ENCODE assay signal across 11 mouse cellular contexts in genomic region chr10:70380041-70380651, GRCm38 (mm10).
A peak's percentile ranks its signal among the peaks of the same experiment; 100 is the strongest.
DNase-seq lines count a peak whose midpoint lies in the region; ATAC-seq lines count a peak whose summit lies in the region.
"Had no signal": no experiment of that assay in that cellular context is flagged by ENCODE, and none has a peak within 500 bp of the region (broad histone marks: within the 10 kb centered on the region; RNA-seq: fewer than 3 reads in every experiment).

No protein-coding gene starts in this region.

- no peaks in the 10 kb centered on the region for H3K9me3 ChIP-seq in embryonic facial prominence, embryonic 11.5 days (replicated peaks; ENCODE audit: control insufficient read depth, low read length)
- no peaks in the 10 kb centered on the region for H3K9me3 ChIP-seq in embryonic facial prominence, embryonic 10.5 days
- H3K9me3 ChIP-seq in forebrain, embryonic 13.5 days (replicated peaks), result no peaks in the 10 kb centered on the region
- no peaks in the 10 kb centered on the region for H3K9me3 ChIP-seq in neural tube, embryonic 13.5 days

- no peak overlapping the region for H3K4me2 ChIP-seq in embryonic facial prominence, embryonic 11.5 days (ENCODE audit: low read depth, low read length)
- H3K4me2 ChIP-seq in forebrain, embryonic 13.5 days, result no peak overlapping the region
- H3K4me2 ChIP-seq in neural tube, embryonic 13.5 days, result no peak overlapping the region

- H3K27ac ChIP-seq in embryonic facial prominence, embryonic 11.5 days (replicated peaks; ENCODE audit: low read depth, low read length), result no peak overlapping the region
- H3K27ac ChIP-seq in embryonic facial prominence, embryonic 10.5 days (replicated peaks), result no peak overlapping the region
- H3K27ac ChIP-seq in forebrain, embryonic 13.5 days, result no peak overlapping the region
- H3K27ac ChIP-seq in neural tube, embryonic 13.5 days (replicated peaks), result no peak overlapping the region

- no peaks in the 10 kb centered on the region for H3K36me3 ChIP-seq in embryonic facial prominence, embryonic 11.5 days (replicated peaks; ENCODE audit: control insufficient read depth, insufficient read depth, low read depth, low read length)
- H3K36me3 ChIP-seq in embryonic facial prominence, embryonic 10.5 days (replicated peaks), result no peaks in the 10 kb centered on the region
- H3K36me3 ChIP-seq in forebrain, embryonic 13.5 days (ENCODE audit: poor library complexity, severe bottlenecking), result no peaks in the 10 kb centered on the region
- H3K36me3 ChIP-seq in neural tube, embryonic 13.5 days, result no peaks in the 10 kb centered on the region

- H3K4me3 ChIP-seq in embryonic facial prominence, embryonic 11.5 days (ENCODE audit: low read depth, low read length), result no peak overlapping the region
- H3K4me3 ChIP-seq in embryonic facial prominence, embryonic 10.5 days, result no peak overlapping the region
- H3K4me3 ChIP-seq in forebrain, embryonic 13.5 days, result no peak overlapping the region
- H3K4me3 ChIP-seq in neural tube, embryonic 13.5 days, result no peak overlapping the region
- H3K4me3 ChIP-seq: megakaryocyte, embryonic 14.5 days had no signal

- peak; percentile 72 for ATAC-seq in embryonic facial prominence, embryonic 11.5 days (replicated peaks; ENCODE audit: insufficient number of reproducible peaks, low FRiP score, low TSS enrichment, low read depth)
- peak; percentile 85 for ATAC-seq in forebrain, embryonic 13.5 days
- peak; percentile 74 for ATAC-seq in neural tube, embryonic 13.5 days (ENCODE audit: low read depth)

- no peaks in the 10 kb centered on the region for H3K27me3 ChIP-seq in embryonic facial prominence, embryonic 11.5 days (ENCODE audit: control insufficient read depth, insufficient read depth, low read length)
- H3K27me3 ChIP-seq in embryonic facial prominence, embryonic 10.5 days (replicated peaks; ENCODE audit: low read depth, poor library complexity, severe bottlenecking), result no peaks in the 10 kb centered on the region
- no peaks in the 10 kb centered on the region for H3K27me3 ChIP-seq in forebrain, embryonic 13.5 days
- H3K27me3 ChIP-seq in neural tube, embryonic 13.5 days, result no peaks in the 10 kb centered on the region
- H3K27me3 ChIP-seq: megakaryocyte, embryonic 14.5 days had no signal

- 54% methylated on average over 7 of the region's 7 CpGs for WGBS in embryonic facial prominence, embryonic 11.5 days
- WGBS in embryonic facial prominence, embryonic 10.5 days, result 56% methylated on average over 7 of the region's 7 CpGs
- WGBS in forebrain, embryonic 13.5 days, result 19% methylated on average over 7 of the region's 7 CpGs
- WGBS in neural tube, embryonic 13.5 days, result 16% methylated on average over 7 of the region's 7 CpGs

- no peak overlapping the region for H3K9ac ChIP-seq in embryonic facial prominence, embryonic 11.5 days (replicated peaks; ENCODE audit: low read length)
- no peak overlapping the region for H3K9ac ChIP-seq in forebrain, embryonic 13.5 days
- H3K9ac ChIP-seq in neural tube, embryonic 13.5 days, result no peak overlapping the region

- no peaks in the 10 kb centered on the region for H3K4me1 ChIP-seq in embryonic facial prominence, embryonic 11.5 days (ENCODE audit: control insufficient read depth, insufficient read depth, low read length)
- H3K4me1 ChIP-seq in embryonic facial prominence, embryonic 10.5 days, result no peaks in the 10 kb centered on the region
- H3K4me1 ChIP-seq in forebrain, embryonic 13.5 days, result peaks cover 8% of the 10 kb centered on the region
- H3K4me1 ChIP-seq in neural tube, embryonic 13.5 days (replicated peaks), result peaks cover 7% of the 10 kb centered on the region; the same call in 1 of the 2 replicates
- H3K4me1 ChIP-seq: megakaryocyte, embryonic 14.5 days had no signal

- peak; percentile 13 for DNase-seq in embryonic facial prominence, embryonic 11.5 days (ENCODE audit: low spot score)
- no peak for DNase-seq in embryonic facial prominence, embryonic 10.5 days (ENCODE audit: low spot score)
- DNase-seq in layer of hippocampus, adult 9-11 months, result peak; percentile 87
- no peak for DNase-seq in kidney, postnatal 36 days
- DNase-seq in thymus, postnatal 25 days, result no peak
- DNase-seq in thymus, postnatal 14 days, result no peak
- DNase-seq: kidney, adult 8-10 months; liver had no signal

Comparison
In these comparisons a context has a peak if more than half of its experiments do, and no peak if none do; other contexts are left out.
1. DNase-seq: peak in embryonic facial prominence, embryonic 11.5 days (single experiment) and layer of hippocampus, adult 9-11 months (single experiment); none in embryonic facial prominence, embryonic 10.5 days (single experiment), kidney, postnatal 36 days (0 of 2), thymus, postnatal 25 days (single experiment) and thymus, postnatal 14 days (single experiment).
2. Peak in every context shown above with its lines, with median percentiles within 50 percentile points of each other: ATAC-seq.